Mouse (Mus musculus) ES-E14 (cell line): ENCODE measurements at regions not wholly inside any gene's neighbourhood (a gene's known extent, or its start where the extent isn't known, plus 50 kb on each side); places are given as distances from the start of the nearest gene placed in this dataset.

Experiments
- DNase-seq: peaks from one replicate; pipeline ENCODE4 v3.0.0-alpha.2; 2013; ENCODE audit warnings: low read depth, low spot score
- H3K27ac ChIP-seq: 2 replicates; pipeline ENCODE4 v1.5.1; 2012; ENCODE audit warnings: low read depth, mild to moderate bottlenecking, low read length, moderate library complexity, mixed read lengths; ENCODE audit not compliant: poor library complexity, insufficient read depth, severe bottlenecking
- H3K36me3 ChIP-seq: 2 replicates; pipeline ENCODE4 v1.6.1; 2012; ENCODE audit warnings: mild to moderate bottlenecking, low read length, moderate library complexity, mixed read lengths; ENCODE audit not compliant: control insufficient read depth, poor library complexity, insufficient read depth, severe bottlenecking
- H3K4me1 ChIP-seq, 2 experiments: fragments of 150-350 bp in 1 of 2; sonication (generic) in 1 of 2; 2 replicates each; pipeline ENCODE4 v1.6.1; 2012; ENCODE audit warnings: low read length in 2 of 2, mild to moderate bottlenecking in 1 of 2, mixed read lengths in 1 of 2; ENCODE audit not compliant: control insufficient read depth in 2 of 2, insufficient read depth in 2 of 2, poor library complexity in 1 of 2
- H3K4me3 ChIP-seq, 2 experiments: fragments of 150-350 bp in 1 of 2; sonication (generic) in 1 of 2; 2 replicates each; pipeline ENCODE4 v1.5.1; 2012; ENCODE audit warnings: low read length in 2 of 2, low read depth in 1 of 2, mild to moderate bottlenecking in 1 of 2, mixed read lengths in 1 of 2; ENCODE audit not compliant: insufficient read depth in 1 of 2, poor library complexity in 1 of 2, severe bottlenecking in 1 of 2
- H3K9ac ChIP-seq: 2 replicates; pipeline ENCODE4 v1.6.1; 2012; ENCODE audit warnings: low read depth, mild to moderate bottlenecking, low read length, mixed read lengths; ENCODE audit not compliant: poor library complexity, insufficient read depth, severe bottlenecking
- H3K9me3 ChIP-seq: fragments of 150-350 bp; sonication (generic); 2 replicates; pipeline ENCODE4 v1.6.1; 2012; ENCODE audit warnings: low read depth, mild to moderate bottlenecking, low read length; ENCODE audit not compliant: control insufficient read depth, insufficient read depth
- CHD2 ChIP-seq: IDR thresholded peaks from 2 replicates; pipeline ENCODE4 v1.6.1; 2014; ENCODE audit warnings: mild to moderate bottlenecking, low read depth, low read length, inconsistent platforms
- HCFC1 ChIP-seq: IDR thresholded peaks from 2 replicates; pipeline ENCODE4 v1.6.1; 2012; ENCODE audit warnings: low read length, inconsistent platforms, borderline replicate concordance; ENCODE audit not compliant: insufficient read depth
- MAFK ChIP-seq: IDR thresholded peaks from 2 replicates; pipeline ENCODE4 v1.6.1; 2014; ENCODE audit warnings: mild to moderate bottlenecking, low read depth, low read length, inconsistent platforms; ENCODE audit not compliant: insufficient read depth
- ZC3H11A ChIP-seq: IDR thresholded peaks from 2 replicates; pipeline ENCODE4 v1.6.1; 2012; ENCODE audit warnings: low read depth, mild to moderate bottlenecking, inconsistent platforms, low read length, borderline replicate concordance
- ZNF384 ChIP-seq: IDR thresholded peaks from 2 replicates; pipeline ENCODE4 v1.6.1; 2012; ENCODE audit warnings: low read depth, low read length, inconsistent platforms
- in situ Hi-C, 2 experiments: fragments of 600-800 bp; cut with MboI; formaldehyde crosslinking; loops; one replicate each; pipeline ENCODE4 v1.15.1; 2025; ENCODE audit warnings: low sequenced_read_pairs in 2 of 2, inconsistent platforms in 1 of 2; ENCODE audit not compliant: unreplicated experiment in 2 of 2

GRCm38 (mm10) chr11:117056958-117057357 is 58.0 kb upstream of the Sec14l1 start:
- TF ChIP-seq ZNF384 (no peak), MAFK (no peak), CHD2 (no peak), ZC3H11A (no peak), HCFC1 (no peak)

GRCm38 (mm10) chr11:117057451-117057850 is 57.5 kb upstream of the Sec14l1 start:
- in situ Hi-C loops, result loop anchor here in 1 of 2 experiments (10.0 kb wide), 1 partner anchor 423 kb away; no protein-coding TSS in a partner anchor
- Histone ChIP-seq H3K9me3 (no peaks in the 10 kb centered on the region), H3K4me1 (no peaks in the 10 kb centered on the region; a peak in 1 of 4 replicates), H3K4me3 (no peak overlapping the region), H3K36me3 (no peaks in the 10 kb centered on the region), H3K9ac (no peak overlapping the region), H3K27ac (no peak overlapping the region)
- DNase-seq, result no peak
- TF ChIP-seq ZNF384 (no peak), MAFK (peak; percentile 48; the same call in 1 of the 2 replicates)

More at GRCm38 (mm10) chr11:117056958-117057357, 58.0 kb upstream of the Sec14l1 start:
- no peak for DNase-seq
- Histone ChIP-seq H3K9ac (no peak overlapping the region; the same call in 1 of the 2 replicates), H3K4me3 (no peak overlapping the region), H3K9me3 (no peaks in the 10 kb centered on the region), H3K27ac (no peak overlapping the region), H3K36me3 (no peaks in the 10 kb centered on the region), H3K4me1 (no peaks in the 10 kb centered on the region; a peak in 1 of 4 replicates)
- in situ Hi-C loops, result loop anchor here in 1 of 2 experiments (10.0 kb wide), 1 partner anchor 422 kb away; no protein-coding TSS in a partner anchor

- H3K4me3 ChIP-seq, result no peak overlapping the region
- TF ChIP-seq HCFC1 (no peak), CHD2 (no peak), MAFK (no peak), ZC3H11A (no peak), ZNF384 (no peak)
- in situ Hi-C loops, result loop anchor here in 1 of 2 experiments (10.0 kb wide), 1 partner anchor 424 kb away; no protein-coding TSS in a partner anchor
- H3K4me1 ChIP-seq, result no peaks in the 10 kb centered on the region; a peak in 1 of 4 replicates
- DNase-seq, result no peak
- no peaks in the 10 kb centered on the region for H3K9me3 ChIP-seq
- no peak overlapping the region for H3K27ac ChIP-seq
- H3K36me3 ChIP-seq, result no peaks in the 10 kb centered on the region
- no peak overlapping the region for H3K9ac ChIP-seq
Observed at GRCm38 (mm10) chr11:117059120-117059519, 55.8 kb upstream of the Sec14l1 start.

- TF ChIP-seq ZC3H11A (no peak), ZNF384 (no peak), CHD2 (no peak), MAFK (no peak), HCFC1 (no peak)
- no peak for DNase-seq
- Histone ChIP-seq H3K27ac (no peak overlapping the region), H3K4me3 (no peak overlapping the region), H3K9ac (no peak overlapping the region), H3K9me3 (no peaks in the 10 kb centered on the region), H3K36me3 (no peaks in the 10 kb centered on the region), H3K4me1 (no peaks in the 10 kb centered on the region; a peak in 1 of 4 replicates)
- in situ Hi-C loops, result loop anchor here in 1 of 2 experiments (10.0 kb wide), 1 partner anchor 425 kb away; no protein-coding TSS in a partner anchor
Observed at GRCm38 (mm10) chr11:117059981-117060705, 54.8 kb upstream of the Sec14l1 start.
